ENCODE assay signal across 8 mouse cellular contexts in genomic region chr12:111672176-111672575, GRCm38 (mm10). TPM values are rescaled to one million over a fixed set of nuclear protein-coding genes. Genes with fewer than 3 reads are reported as not detected.
DNase-seq lines count a peak whose midpoint lies in the region; ATAC-seq and TF ChIP-seq lines count a peak whose summit lies in the region.

TSS of gene Ckb (minus strand) at chr12:111672338.

- WGBS in large intestine, adult 2 months = under 1% methylated on average over 31 of the region's 31 CpGs
- under 1% methylated on average over 31 of the region's 31 CpGs for WGBS in liver, embryonic 13.5 days (ENCODE audit: insufficient replicate concordance)
- whole genome bisulfite sequencing in neural tube, embryonic 11.5 days = 0% methylated on average over 31 of the region's 31 CpGs

- in situ Hi-C loops in ES-E14 (cut with MboI; ENCODE audit: low sequenced_read_pairs in 2 of 2, unreplicated experiment in 2 of 2) = no loop called here

- peak within 1 kb of the TSS; percentile 18; the same call in 1 of the 2 replicates for H3K27ac ChIP-seq in ES-E14 (ENCODE audit: insufficient read depth, low read depth, low read length, poor library complexity, severe bottlenecking)
- H3K27ac ChIP-seq in liver, embryonic 13.5 days = no peak within 1 kb of the TSS
- H3K27ac ChIP-seq in neural tube, embryonic 11.5 days (ENCODE audit: low read depth, low read length) = peak within 1 kb of the TSS; percentile 78

- DNase-seq in ES-E14 (ENCODE audit: low read depth, low spot score) = peak; percentile 77
- peak; percentile 96 for DNase-seq in cerebellum, adult 11-12 months
- DNase-seq in forelimb bud, embryonic 11.5 days (ENCODE audit: low read depth, low spot score) = peak; percentile 71
- DNase-seq in heart, postnatal 25 days (ENCODE audit: low spot score) = peak; percentile 80
- no peak for DNase-seq in large intestine, adult 2 months (ENCODE audit: low read depth, low spot score)
- DNase-seq in liver, embryonic 13.5 days = no peak
- peak; percentile 92 for DNase-seq in neural tube, embryonic 11.5 days (ENCODE audit: low spot score)
- peak; percentile 45 for DNase-seq in thymus, postnatal 25 days

- H3K36me3 ChIP-seq in ES-E14 (ENCODE audit: control insufficient read depth, insufficient read depth, low read length, poor library complexity, severe bottlenecking) = peaks cover 25% of the 10 kb centered on the region
- no peaks in the 10 kb centered on the region for H3K36me3 ChIP-seq in liver, embryonic 13.5 days
- no peaks in the 10 kb centered on the region for H3K36me3 ChIP-seq in neural tube, embryonic 11.5 days (ENCODE audit: control insufficient read depth, insufficient read depth, low read length)

- H3K4me1 ChIP-seq in ES-E14 (ENCODE audit: control insufficient read depth in 2 of 2, insufficient read depth in 2 of 2, low read length in 2 of 2, poor library complexity in 1 of 2) = peaks cover 5 to 23% of the 10 kb centered on the region in 2 experiments; a peak in 2 of 4 replicates
- H3K4me1 ChIP-seq in liver, embryonic 13.5 days (replicated peaks) = peaks cover 58% of the 10 kb centered on the region
- peaks cover 18% of the 10 kb centered on the region for H3K4me1 ChIP-seq in neural tube, embryonic 11.5 days (ENCODE audit: control insufficient read depth, insufficient read depth, low read length)

- H3K4me2 ChIP-seq in liver, embryonic 13.5 days = peak within 1 kb of the TSS; percentile 69
- peak within 1 kb of the TSS; percentile 88 for H3K4me2 ChIP-seq in neural tube, embryonic 11.5 days (ENCODE audit: low read depth)

- intact Hi-C loops in heart, postnatal 25 days (cut with DNase I) = no loop called here

- no peaks in the 10 kb centered on the region for H3K9me3 ChIP-seq in ES-E14 (ENCODE audit: control insufficient read depth, insufficient read depth, low read depth, low read length)
- H3K9me3 ChIP-seq in liver, embryonic 13.5 days (replicated peaks) = no peaks in the 10 kb centered on the region
- no peaks in the 10 kb centered on the region for H3K9me3 ChIP-seq in neural tube, embryonic 11.5 days (ENCODE audit: control insufficient read depth, low read length)

- H3K9ac ChIP-seq in ES-E14 (ENCODE audit: insufficient read depth, low read depth, low read length, poor library complexity, severe bottlenecking) = peak within 1 kb of the TSS; percentile 76
- peak within 1 kb of the TSS; percentile 41 for H3K9ac ChIP-seq in liver, embryonic 13.5 days
- peak within 1 kb of the TSS; percentile 71 for H3K9ac ChIP-seq in neural tube, embryonic 11.5 days (ENCODE audit: low read length)

- peaks cover 75% of the 10 kb centered on the region for H3K27me3 ChIP-seq in liver, embryonic 13.5 days
- H3K27me3 ChIP-seq in neural tube, embryonic 11.5 days (ENCODE audit: control insufficient read depth, insufficient read depth, low read length) = peaks cover 6% of the 10 kb centered on the region

- no peak; the same call in 1 of the 2 replicates for ATAC-seq in liver, embryonic 13.5 days (ENCODE audit: low read depth)
- ATAC-seq in neural tube, embryonic 11.5 days (ENCODE audit: insufficient read depth, low FRiP score, low TSS enrichment) = peak; percentile 84

- peak within 1 kb of the TSS; percentile 82 to 97 for H3K4me3 ChIP-seq in ES-E14 (ENCODE audit: insufficient read depth in 1 of 2, low read depth in 1 of 2, low read length in 2 of 2, poor library complexity in 1 of 2, severe bottlenecking in 1 of 2)
- peak within 1 kb of the TSS; percentile 54 for H3K4me3 ChIP-seq in liver, embryonic 13.5 days (replicated peaks)
- peak within 1 kb of the TSS; percentile 83 for H3K4me3 ChIP-seq in neural tube, embryonic 11.5 days (ENCODE audit: low read depth, low read length)

TF ChIP-seq in ES-E14, 5 proteins besides CTCF, POLR2A, EP300 and RAD21:
- TF ChIP-seq HCFC1 (IDR thresholded peaks at IDR 0.05; ENCODE audit: borderline replicate concordance, insufficient read depth, low read length) (no peak), ZC3H11A (IDR thresholded peaks at IDR 0.05; ENCODE audit: borderline replicate concordance, low read depth, low read length) (no peak), ZNF384 (IDR thresholded peaks at IDR 0.05; ENCODE audit: low read depth, low read length) (no peak)

RNA-seq across cellular contexts. Expression of gene Ckb, which starts in this region (rescaled TPM):
- total RNA-seq in ES-E14 (2012; rRNA removed) = 333 and 353 TPM in 2 replicates
- total RNA-seq in heart, postnatal 25 days (2021) = 10 to 100 TPM; 91.2 to 98.8 TPM
- polyA plus RNA-seq in large intestine, adult 2 months (2012; rRNA removed) = 427 TPM in 2 replicates
- polyA plus RNA-seq in liver, embryonic 13.5 days (2015; fragmentation: Nextera tagmentation; extraction: Ambion mirVana) = 42.2 and 45.1 TPM in 2 replicates
- 2,083 and 2,271 TPM in 2 replicates for polyA plus RNA-seq in neural tube, embryonic 11.5 days (2014; fragmentation: Nextera tagmentation; extraction: Ambion mirVana)

Comparison
In these comparisons a context has a peak if more than half of its experiments do, and no peak if none do; other contexts are left out.
1. DNase-seq: peak in ES-E14 (single experiment), cerebellum, adult 11-12 months (single experiment), forelimb bud, embryonic 11.5 days (single experiment), heart, postnatal 25 days (single experiment), neural tube, embryonic 11.5 days (single experiment) and thymus, postnatal 25 days (single experiment); none in large intestine, adult 2 months (single experiment) and liver, embryonic 13.5 days (single experiment).
2. Peak in every context shown above with its lines, with median percentiles within 50 percentile points of each other: H3K4me3 ChIP-seq and H3K9ac ChIP-seq.